ENCODE assay signal across 8 mouse cellular contexts in genomic region chr10:80175536-80176269, GRCm38 (mm10). TPM values are rescaled to one million over a fixed set of nuclear protein-coding genes. Genes with fewer than 3 reads are reported as not detected.
DNase-seq lines count a peak whose midpoint lies in the region; ATAC-seq and TF ChIP-seq lines count a peak whose summit lies in the region.

No protein-coding gene starts in this region.

- peak; percentile 54 for TF ChIP-seq CTCF in E14TG2a.4 (conservative IDR thresholded peaks at IDR 0.05; ENCODE audit: low read length)

- H3K9ac ChIP-seq in hindbrain, embryonic 13.5 days: peak overlapping the region; percentile 46
- H3K9ac ChIP-seq in midbrain, embryonic 13.5 days (replicated peaks): peak overlapping the region; percentile 39; the same call in 1 of the 2 replicates

- no peak overlapping the region for H3K4me3 ChIP-seq in E14TG2a.4 (replicated peaks; ENCODE audit: low read length)
- H3K4me3 ChIP-seq in hindbrain, embryonic 13.5 days: no peak overlapping the region
- no peak overlapping the region for H3K4me3 ChIP-seq in midbrain, embryonic 13.5 days (replicated peaks)

- H3K27me3 ChIP-seq in E14TG2a.4 (ENCODE audit: insufficient read depth, low read length): peaks cover 27% of the 10 kb centered on the region
- no peaks in the 10 kb centered on the region for H3K27me3 ChIP-seq in hindbrain, embryonic 13.5 days
- no peaks in the 10 kb centered on the region for H3K27me3 ChIP-seq in midbrain, embryonic 13.5 days

- peak; percentile 43 for DNase-seq in kidney, adult 18-20 months
- no peak for DNase-seq in kidney, postnatal 14 days
- peak; percentile 74 to 78 for DNase-seq in cerebellum, postnatal 10 days
- no peak for DNase-seq in urinary bladder, postnatal 36 days (ENCODE audit: low spot score in 2 of 2)
- DNase-seq in testis, postnatal 10 days (ENCODE audit: low spot score): no peak

- H3K4me1 ChIP-seq in E14TG2a.4 (replicated peaks; ENCODE audit: low read depth, low read length): peaks cover 65% of the 10 kb centered on the region
- peaks cover 55% of the 10 kb centered on the region for H3K4me1 ChIP-seq in hindbrain, embryonic 13.5 days (replicated peaks)
- H3K4me1 ChIP-seq in midbrain, embryonic 13.5 days (replicated peaks): peaks cover 66% of the 10 kb centered on the region

- peaks cover 36% of the 10 kb centered on the region for H3K36me3 ChIP-seq in E14TG2a.4 (ENCODE audit: insufficient read depth, low read length)
- H3K36me3 ChIP-seq in hindbrain, embryonic 13.5 days: peaks cover 22% of the 10 kb centered on the region
- peaks cover 17% of the 10 kb centered on the region for H3K36me3 ChIP-seq in midbrain, embryonic 13.5 days

- H3K27ac ChIP-seq in hindbrain, embryonic 13.5 days: peak overlapping the region; percentile 4; the same call in 1 of the 2 replicates
- H3K27ac ChIP-seq in midbrain, embryonic 13.5 days: peak overlapping the region; percentile 48; the same call in 1 of the 2 replicates

- ATAC-seq in hindbrain, embryonic 13.5 days (ENCODE audit: low FRiP score): no peak; the same call in 1 of the 2 replicates
- ATAC-seq in midbrain, embryonic 13.5 days: peak; percentile 12; the same call in 1 of the 2 replicates

- 24% methylated on average over 4 of the region's 4 CpGs for WGBS in hindbrain, embryonic 13.5 days
- WGBS in midbrain, embryonic 13.5 days: 23% methylated on average over 4 of the region's 4 CpGs

- no peak overlapping the region for H3K4me2 ChIP-seq in hindbrain, embryonic 13.5 days
- H3K4me2 ChIP-seq in midbrain, embryonic 13.5 days (replicated peaks): no peak overlapping the region

- no peaks in the 10 kb centered on the region for H3K9me3 ChIP-seq in E14TG2a.4 (ENCODE audit: low read length)
- no peaks in the 10 kb centered on the region for H3K9me3 ChIP-seq in hindbrain, embryonic 13.5 days
- no peaks in the 10 kb centered on the region for H3K9me3 ChIP-seq in midbrain, embryonic 13.5 days

RNA-seq across cellular contexts. Expression of gene 1600002K03Rik, which starts 3.0 kb away (rescaled TPM):
- 11.9 and 14.1 TPM in 2 replicates for polyA plus RNA-seq in hindbrain, embryonic 13.5 days (2015; fragmentation: Nextera tagmentation; extraction: Ambion mirVana)
- polyA plus RNA-seq in midbrain, embryonic 13.5 days (2015; fragmentation: Nextera tagmentation; extraction: Ambion mirVana): 11.9 and 14.5 TPM in 2 replicates

RNA-seq across cellular contexts. Expression of gene Efna2, which starts 3.6 kb away (rescaled TPM):
- polyA plus RNA-seq in hindbrain, embryonic 13.5 days (2015; fragmentation: Nextera tagmentation; extraction: Ambion mirVana): 18.8 and 21.4 TPM in 2 replicates
- polyA plus RNA-seq in midbrain, embryonic 13.5 days (2015; fragmentation: Nextera tagmentation; extraction: Ambion mirVana): 34.5 and 41.3 TPM in 2 replicates

RNA-seq across cellular contexts. Expression of gene Cirbp, which starts 9.9 kb away (rescaled TPM):
- polyA plus RNA-seq in hindbrain, embryonic 13.5 days (2015; fragmentation: Nextera tagmentation; extraction: Ambion mirVana): 364 and 409 TPM in 2 replicates
- polyA plus RNA-seq in midbrain, embryonic 13.5 days (2015; fragmentation: Nextera tagmentation; extraction: Ambion mirVana): 354 and 412 TPM in 2 replicates

RNA-seq across cellular contexts. Expression of gene Midn, which starts 27.6 kb away (rescaled TPM):
- 32.4 and 34.7 TPM in 2 replicates for polyA plus RNA-seq in hindbrain, embryonic 13.5 days (2015; fragmentation: Nextera tagmentation; extraction: Ambion mirVana)
- 35.9 and 40.6 TPM in 2 replicates for polyA plus RNA-seq in midbrain, embryonic 13.5 days (2015; fragmentation: Nextera tagmentation; extraction: Ambion mirVana)

RNA-seq across cellular contexts. Expression of gene Cbarp, which starts 35.1 kb away (rescaled TPM):
- polyA plus RNA-seq in hindbrain, embryonic 13.5 days (2015; fragmentation: Nextera tagmentation; extraction: Ambion mirVana): 57.4 and 59.2 TPM in 2 replicates
- 40.6 and 45.3 TPM in 2 replicates for polyA plus RNA-seq in midbrain, embryonic 13.5 days (2015; fragmentation: Nextera tagmentation; extraction: Ambion mirVana)

Comparison
In these comparisons a context has a peak if more than half of its experiments do, and no peak if none do; other contexts are left out.
1. DNase-seq: peak in kidney, adult 18-20 months (single experiment) and cerebellum, postnatal 10 days (2 of 2); none in kidney, postnatal 14 days (single experiment), urinary bladder, postnatal 36 days (0 of 2) and testis, postnatal 10 days (single experiment).